Mouse (Mus musculus) heart, adult 2 months (tissue): Measurements from ENCODE around the gene Gch1.

ENCODE experiments used
- CTCF ChIP-seq: fragments of 200-600 bp; IDR thresholded peaks from 2 replicates; pipeline ENCODE4 v1.8.1; 2022; ENCODE audit warnings: antibody characterized with exemption, mild to moderate bottlenecking, moderate library complexity
- EP300 ChIP-seq: fragments of 200-500 bp; IDR thresholded peaks from 2 replicates; pipeline ENCODE4 v1.6.1; 2011; ENCODE audit warnings: low read depth, low read length, control low read depth; ENCODE audit not compliant: insufficient read depth
- POLR2A ChIP-seq: fragments of 200-500 bp; IDR thresholded peaks from 2 replicates; pipeline ENCODE4 v1.6.1; 2011; ENCODE audit warnings: mild to moderate bottlenecking, low read depth, low read length, control low read depth; ENCODE audit not compliant: insufficient read depth

DNA sequence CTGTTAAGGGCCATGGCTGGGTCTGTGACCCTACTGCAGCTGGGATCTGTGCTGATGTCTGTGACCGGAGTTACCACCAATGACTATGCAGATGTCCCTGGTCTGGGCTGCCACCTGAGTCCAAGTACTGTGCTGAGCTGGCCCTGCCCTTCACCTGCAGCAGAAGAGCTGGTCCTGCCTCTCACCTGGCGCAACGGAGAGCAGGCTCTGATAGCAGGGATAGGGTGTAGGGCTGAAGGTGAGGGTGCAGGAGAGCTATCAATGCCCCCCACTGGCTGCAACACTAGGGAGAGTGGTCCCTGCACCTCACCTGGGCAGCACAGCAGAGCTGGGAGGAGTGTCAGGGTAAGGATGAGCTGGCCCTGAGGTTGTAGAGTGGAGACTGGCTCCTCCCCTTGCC, 17.4 kb upstream of the Gch1 start:
- TF ChIP-seq CTCF (no peak), EP300 (no peak), POLR2A (no peak)
